Mouse (Mus musculus) cerebellum, adult 2 months (tissue): ENCODE measurements at regions not wholly inside any gene's neighbourhood (a gene's known extent, or its start where the extent isn't known, plus 50 kb on each side); places are given as distances from the start of the nearest gene placed in this dataset.

Experiments
- CTCF ChIP-seq: fragments of 200-500 bp; IDR thresholded peaks from 2 replicates; pipeline ENCODE4 v1.5.1; 2011; ENCODE audit warnings: low read depth, mild to moderate bottlenecking, control low read depth, low read length, moderate library complexity, borderline replicate concordance; ENCODE audit not compliant: insufficient read depth
- POLR2A ChIP-seq: fragments of 200-500 bp; IDR thresholded peaks from 2 replicates; pipeline ENCODE4 v1.6.1; 2011; ENCODE audit warnings: low read length, control low read depth, borderline replicate concordance; ENCODE audit not compliant: insufficient read depth

GRCm38 (mm10) chr2:123458034-123458677 is 631.6 kb upstream of the Sema6d start:
- TF ChIP-seq CTCF (no peak), POLR2A (no peak)
